ENCODE assay signal across 25 mouse cellular contexts in the genomic region with DNA sequence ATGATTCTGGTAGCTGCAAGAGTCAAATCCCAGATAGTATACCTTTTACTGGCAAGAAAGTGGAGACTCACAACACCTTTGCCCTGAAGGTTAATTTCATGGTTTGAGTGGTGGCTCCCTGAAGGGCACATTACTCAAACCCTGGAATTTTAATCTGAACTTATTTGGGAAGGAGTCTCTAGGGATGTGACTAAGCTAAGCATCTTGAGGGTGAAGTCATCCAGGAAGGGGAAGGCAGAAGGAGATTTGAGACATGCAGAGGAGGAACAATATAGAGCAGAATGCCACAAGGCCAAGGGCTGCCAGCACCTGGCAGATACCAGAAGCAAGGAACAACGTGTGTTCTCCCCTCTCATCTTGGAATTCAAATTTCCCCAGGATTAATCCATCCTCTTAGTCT. TPM values are rescaled to one million over a fixed set of nuclear protein-coding genes. Genes with fewer than 3 reads are reported as not detected.
"Had no signal": no experiment of that assay in that cellular context is flagged by ENCODE, and none has a peak within 500 bp of the region (broad histone marks: within the 10 kb centered on the region; RNA-seq: fewer than 3 reads in every experiment).

No protein-coding gene starts in this region.

- H3K9ac ChIP-seq: embryonic facial prominence, embryonic 12.5 days; embryonic facial prominence, embryonic 13.5 days; embryonic facial prominence, embryonic 15.5 days; forebrain, embryonic 12.5 days; forebrain, embryonic 13.5 days; forebrain, embryonic 15.5 days; forebrain, postnatal 0 days had no signal

- H3K27ac ChIP-seq: embryonic facial prominence, embryonic 10.5 days; embryonic facial prominence, embryonic 12.5 days; embryonic facial prominence, embryonic 13.5 days; embryonic facial prominence, embryonic 15.5 days; forebrain, embryonic 10.5 days; forebrain, embryonic 12.5 days; forebrain, embryonic 13.5 days; forebrain, embryonic 15.5 days; gastrocnemius, adult 2 months; heart, adult 2 months; heart, embryonic 10.5 days had no signal

- H3K27me3 ChIP-seq: embryonic facial prominence, embryonic 12.5 days; embryonic facial prominence, embryonic 13.5 days; embryonic facial prominence, embryonic 15.5 days; forebrain, embryonic 12.5 days; forebrain, embryonic 13.5 days; forebrain, embryonic 15.5 days had no signal

- H3K4me2 ChIP-seq: embryonic facial prominence, embryonic 12.5 days; embryonic facial prominence, embryonic 13.5 days; embryonic facial prominence, embryonic 15.5 days; forebrain, embryonic 12.5 days; forebrain, embryonic 13.5 days; forebrain, embryonic 15.5 days; heart, embryonic 11.5 days had no signal

- ATAC-seq: forebrain, embryonic 13.5 days; forebrain, embryonic 14.5 days; forebrain, embryonic 15.5 days; forebrain, embryonic 16.5 days; forebrain, postnatal 0 days had no signal

- H3K36me3 ChIP-seq: embryonic facial prominence, embryonic 10.5 days; embryonic facial prominence, embryonic 12.5 days; embryonic facial prominence, embryonic 13.5 days; embryonic facial prominence, embryonic 15.5 days; forebrain, embryonic 10.5 days; forebrain, embryonic 12.5 days; forebrain, embryonic 15.5 days; heart, embryonic 10.5 days had no signal

- H3K4me3 ChIP-seq: embryonic facial prominence, embryonic 10.5 days; embryonic facial prominence, embryonic 12.5 days; embryonic facial prominence, embryonic 13.5 days; embryonic facial prominence, embryonic 15.5 days; erythroblast, embryonic 14.5 days; forebrain, embryonic 10.5 days; forebrain, embryonic 12.5 days; forebrain, embryonic 13.5 days; forebrain, embryonic 15.5 days; gastrocnemius, adult 2 months; heart, adult 2 months; heart, embryonic 10.5 days had no signal

- H3K9me3 ChIP-seq: embryonic facial prominence, embryonic 10.5 days; embryonic facial prominence, embryonic 12.5 days; embryonic facial prominence, embryonic 13.5 days; embryonic facial prominence, embryonic 15.5 days; forebrain, embryonic 10.5 days; forebrain, embryonic 12.5 days; forebrain, embryonic 13.5 days; forebrain, embryonic 15.5 days; heart, embryonic 10.5 days had no signal

- DNase-seq: cerebellum, adult 9-10 months; cerebellum, adult 9-11 months; cerebellum, postnatal 36 days; forebrain, postnatal 0 days; gastrocnemius, adult 2 months; gastrocnemius, postnatal 10 days; gastrocnemius, postnatal 14 days; gastrocnemius, postnatal 25 days; gastrocnemius, postnatal 36 days; heart, adult 2 months had no signal

- H3K4me1 ChIP-seq: embryonic facial prominence, embryonic 10.5 days; embryonic facial prominence, embryonic 12.5 days; embryonic facial prominence, embryonic 13.5 days; embryonic facial prominence, embryonic 15.5 days; forebrain, embryonic 10.5 days; forebrain, embryonic 12.5 days; forebrain, embryonic 13.5 days; forebrain, embryonic 15.5 days; heart, embryonic 10.5 days had no signal

RNA-seq across cellular contexts. Expression of a gene that starts 12.4 kb away (rescaled TPM):
- total RNA-seq: common myeloid progenitor, adult 5-6 weeks; granulocyte monocyte progenitor cell, adult 5-6 weeks had no signal

RNA-seq across cellular contexts. Expression of a gene that starts 34.6 kb away (rescaled TPM):
- polyA plus RNA-seq: erythroblast, embryonic 14.5 days had no signal
